Mouse (Mus musculus): ENCODE results near the gene Tmbim4.
"Not testable (repeated sequence)": the region's sequence is repeated elsewhere in the genome, so short reads cannot be mapped to it uniquely, and the experiment has no call there.

Gene Tmbim4

DNA sequence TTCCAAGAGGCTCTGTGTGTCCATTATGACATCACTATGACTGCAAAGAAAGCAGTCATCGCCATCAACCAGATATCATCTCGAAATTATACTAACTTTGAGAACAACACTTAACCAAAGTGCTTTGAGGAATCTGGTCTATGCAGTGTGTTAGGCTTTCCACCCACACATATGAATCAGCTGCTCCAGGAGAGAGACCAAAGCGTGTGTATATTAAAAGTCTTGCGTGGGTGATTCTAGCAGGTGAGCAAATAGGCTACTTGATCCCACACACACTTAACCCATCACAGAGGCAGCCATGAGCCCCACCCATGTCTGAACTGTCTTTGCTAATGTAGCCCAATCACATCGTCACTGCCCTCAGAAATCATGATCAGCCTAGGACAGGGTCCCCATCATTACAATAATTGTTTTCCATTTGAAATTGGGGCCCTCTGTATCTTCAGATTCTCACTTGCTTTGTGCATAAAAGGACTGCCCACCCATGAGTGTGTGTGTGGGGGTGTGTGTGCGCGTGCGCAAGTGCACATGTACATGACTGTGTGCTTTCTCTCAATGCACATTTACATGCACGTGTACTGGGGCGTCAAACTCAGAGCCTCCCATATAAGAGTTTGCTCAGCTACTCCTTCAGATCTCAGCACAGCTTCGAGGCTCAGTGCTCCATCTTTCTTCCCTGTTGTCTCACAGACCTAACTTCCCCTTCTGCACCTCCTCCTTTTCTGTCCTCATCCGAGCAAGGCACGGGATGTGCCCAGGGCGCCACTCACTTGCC lies 4.1 kb upstream of the Tmbim4 start:
- no peak for DNase-seq (ENCODE audit: low spot score in 2 of 2)

GRCm38 (mm10) chr10:120201961-120202402 lies 592 bp downstream of the Tmbim4 start, which contains the start of gene Irak3:
Gene Irak3 (minus strand): TSS chr10:120202130.
- DNase-seq (ENCODE audit: low spot score in 2 of 2) = peak; percentile 75 to 76

DNA sequence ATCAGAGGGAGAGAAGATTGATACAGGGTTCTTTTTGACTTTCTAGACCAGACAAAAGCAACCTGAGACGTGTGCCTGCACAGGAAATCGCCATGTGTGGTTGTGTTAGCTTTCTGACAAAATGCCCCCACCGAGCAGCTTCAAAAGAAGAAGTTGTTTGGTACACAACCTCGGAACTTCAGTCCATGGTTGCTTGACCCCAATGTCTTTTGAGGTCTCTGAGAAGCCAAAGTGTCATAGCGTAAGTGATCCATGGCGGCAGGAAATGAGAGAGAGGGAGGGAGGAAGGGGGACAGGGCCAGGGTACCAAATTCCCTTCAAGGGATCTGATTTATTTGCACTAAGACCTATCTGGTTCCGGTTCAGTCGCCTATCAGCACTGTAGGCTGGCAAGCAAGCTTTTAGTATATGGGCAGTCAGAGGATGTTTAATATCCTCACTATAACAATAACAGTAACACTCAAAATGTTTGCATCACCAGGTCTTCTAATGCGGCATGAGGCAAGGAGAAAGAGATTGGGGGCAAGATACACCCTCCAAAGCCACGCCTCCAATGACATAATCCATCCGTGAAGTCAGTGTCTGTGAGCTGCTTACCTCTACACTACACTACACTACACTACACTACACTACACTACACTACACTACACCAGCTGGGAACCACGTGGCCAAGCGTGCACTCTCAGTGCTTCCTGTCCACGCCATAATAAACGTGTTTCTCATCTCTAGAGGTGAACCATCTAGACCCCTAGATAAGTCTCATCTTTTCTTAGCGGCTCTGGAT lies 1.3 kb downstream of the Tmbim4 start:
- no peak for DNase-seq (ENCODE audit: low spot score in 2 of 2)

DNA sequence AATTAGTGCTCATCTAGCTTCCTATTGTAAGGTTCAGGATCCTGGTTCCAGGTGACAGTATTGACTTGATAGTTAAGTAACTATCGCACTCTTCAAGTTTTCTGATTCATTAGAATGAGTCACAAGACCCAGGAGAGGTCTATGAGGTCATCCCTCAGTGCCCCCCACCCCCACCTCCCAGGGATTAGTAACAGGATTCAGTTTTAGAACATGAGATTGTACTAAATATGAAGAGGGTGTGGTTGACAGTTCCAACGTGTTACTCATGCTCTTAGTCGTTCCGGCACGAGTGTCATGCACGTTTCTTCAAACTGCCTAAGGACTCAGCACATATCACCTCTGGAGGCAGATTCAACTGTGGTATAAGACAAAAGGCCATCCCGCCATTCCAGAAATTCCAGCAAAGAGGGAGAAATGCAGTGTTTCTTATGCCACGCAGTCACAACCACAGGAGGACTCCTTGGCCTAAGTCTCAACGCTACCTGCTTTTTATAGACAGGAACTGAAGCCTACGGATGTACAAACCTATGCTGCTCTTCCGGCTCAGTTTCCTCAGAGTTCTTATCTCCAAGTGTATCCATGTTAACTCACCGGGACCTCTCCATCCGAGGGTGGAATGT lies 3.3 kb downstream of the Tmbim4 start:
- no peak for DNase-seq (ENCODE audit: low spot score in 2 of 2)

DNA sequence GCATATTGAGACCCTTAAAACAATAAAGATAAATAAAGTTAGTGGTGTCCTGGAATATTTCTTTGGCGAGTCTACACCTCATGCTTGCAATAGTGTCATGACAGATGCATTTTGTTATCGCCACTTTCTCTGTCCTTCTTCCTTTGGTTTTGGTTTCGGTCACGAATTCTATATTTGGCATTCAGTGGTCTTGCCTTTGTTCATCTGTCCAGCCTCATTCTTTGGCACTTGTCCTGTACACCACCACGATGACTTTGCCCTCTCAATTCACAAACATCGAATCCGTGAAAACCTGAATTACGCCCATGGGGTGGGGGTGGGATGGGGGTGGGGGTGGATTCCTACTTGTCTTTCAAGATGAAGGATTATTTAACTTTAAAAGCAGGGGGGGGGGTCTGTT lies 6.6 kb downstream of the Tmbim4 start:
- no peak for DNase-seq (ENCODE audit: low spot score in 2 of 2)

DNA sequence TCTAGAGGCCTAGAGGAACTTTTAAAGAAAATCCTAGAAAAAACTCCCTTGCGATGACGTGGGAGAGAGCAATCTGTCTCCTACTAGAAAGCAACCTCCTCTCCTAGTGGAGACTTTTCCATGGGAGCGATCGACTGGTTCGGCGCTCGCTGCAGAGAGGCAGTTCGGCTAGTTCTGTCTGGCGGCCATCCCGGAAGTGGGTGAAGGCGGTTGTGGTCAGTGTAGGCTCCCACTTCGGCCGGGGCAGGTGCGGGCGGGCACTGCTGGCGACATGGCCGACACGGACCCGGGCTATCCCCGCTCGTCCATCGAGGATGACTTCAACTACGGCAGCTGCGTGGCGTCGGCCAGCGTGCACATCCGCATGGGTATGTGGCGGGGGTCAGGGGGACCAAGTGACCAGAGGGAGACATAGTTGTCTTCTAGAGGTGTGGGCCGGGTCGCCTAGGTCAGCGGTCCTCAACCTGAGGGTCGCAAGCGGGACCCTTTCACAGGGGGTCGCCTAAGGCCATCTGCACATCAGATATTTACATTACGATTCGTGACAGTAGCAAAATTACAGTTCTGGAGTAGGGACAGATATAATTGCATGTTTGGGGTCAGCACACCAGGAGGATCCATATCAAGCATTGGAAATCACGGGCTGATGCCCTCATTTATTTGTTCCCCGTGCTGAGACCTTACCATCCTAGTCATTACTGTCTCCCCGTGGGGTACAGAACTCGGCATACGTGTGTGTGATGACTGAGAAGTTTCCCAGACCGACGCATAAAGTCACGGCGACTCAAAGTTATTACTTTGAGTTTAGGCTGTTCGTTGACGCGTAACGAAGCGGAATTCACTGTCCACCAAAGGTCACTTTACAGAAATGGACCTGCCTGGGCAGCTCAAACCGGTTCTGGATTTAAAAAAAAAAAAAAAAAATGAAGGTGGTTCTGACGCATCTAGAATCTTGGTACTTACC lies 7.5 kb downstream of the Tmbim4 start:
- DNase-seq (ENCODE audit: low spot score in 2 of 2) = peak; percentile 84 to 86

GRCm38 (mm10) chr10:120209539-120209925 lies 8.1 kb downstream of the Tmbim4 start:
- no peak for DNase-seq (ENCODE audit: low spot score in 2 of 2)

DNA sequence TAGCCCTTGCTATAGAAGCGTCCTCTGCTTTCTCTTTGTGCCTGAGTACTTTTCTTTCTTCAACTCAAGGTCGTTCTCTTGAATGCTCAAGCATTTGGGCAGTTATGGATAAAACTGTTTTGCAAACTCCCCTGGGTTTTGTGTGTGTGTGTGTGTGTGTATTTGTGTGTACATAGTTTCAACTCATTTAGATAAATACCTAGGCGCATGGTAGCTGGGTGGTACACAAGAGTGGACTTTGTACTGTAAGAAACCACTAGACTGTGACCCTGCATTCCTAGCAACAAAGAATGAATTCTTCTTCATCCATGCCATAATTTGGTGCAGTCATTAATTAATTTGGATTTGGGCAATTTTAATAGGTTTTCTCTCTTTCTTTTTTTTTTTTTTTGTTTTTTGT lies 8.7 kb downstream of the Tmbim4 start:
- no peak for DNase-seq (ENCODE audit: low spot score in 2 of 2)

DNA sequence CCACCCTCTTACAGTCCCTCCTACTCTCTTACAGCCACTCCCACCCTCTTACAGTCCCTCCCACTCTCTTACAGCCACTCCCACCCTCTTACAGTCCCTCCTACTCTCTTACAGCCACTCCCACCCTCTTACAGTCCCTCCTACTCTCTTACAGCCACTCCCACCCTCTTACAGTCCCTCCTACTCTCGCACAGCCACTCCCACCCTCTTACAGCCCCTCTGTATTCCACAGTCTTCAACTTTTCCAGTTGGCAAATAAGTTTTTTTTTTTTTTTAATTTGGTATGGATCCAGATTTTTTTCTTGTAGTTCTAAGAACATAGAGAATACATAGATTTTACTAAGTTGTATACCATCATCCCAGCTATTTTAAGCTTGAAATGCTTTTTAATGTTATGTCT lies 15.7 kb downstream of the Tmbim4 start:
- not testable (repeated sequence) for DNase-seq (ENCODE audit: low spot score in 2 of 2)

GRCm38 (mm10) chr10:120218996-120219395 lies 17.6 kb downstream of the Tmbim4 start:
- no peak for DNase-seq (ENCODE audit: low spot score in 2 of 2)

- no peak for DNase-seq (ENCODE audit: low spot score in 2 of 2)
Observed at GRCm38 (mm10) chr10:120219578-120220359, 18.4 kb downstream of the Tmbim4 start.

GRCm38 (mm10) chr10:120220776-120221175 lies 19.4 kb downstream of the Tmbim4 start:
- DNase-seq (ENCODE audit: low spot score in 2 of 2) = no peak

- DNase-seq (ENCODE audit: low spot score in 2 of 2) = peak; percentile 79 to 81
Observed at GRCm38 (mm10) chr10:120226871-120227661, 25.7 kb downstream of the Tmbim4 start, which contains the start of gene Llph. Gene Llph (plus strand): TSS chr10:120227070.

DNA sequence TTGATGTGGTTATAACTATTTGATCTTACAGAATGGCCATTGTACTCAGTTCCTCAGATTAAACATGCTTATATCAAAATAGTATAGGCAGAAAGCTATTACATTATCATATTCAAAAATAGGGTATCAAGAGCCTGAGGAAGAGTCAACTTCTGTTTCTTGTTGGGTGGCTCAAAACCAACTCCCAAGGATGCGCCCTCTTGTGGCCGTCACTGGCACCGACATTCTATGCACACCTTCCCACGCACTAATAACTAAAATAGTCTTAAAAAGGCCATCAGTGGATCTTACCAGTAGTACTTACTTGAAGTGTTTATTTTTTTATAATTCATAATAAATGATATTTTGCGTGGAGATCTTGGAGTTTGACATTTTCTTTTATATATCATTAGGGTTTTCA lies 30.3 kb downstream of the Tmbim4 start:
- DNase-seq (ENCODE audit: low spot score in 2 of 2) = peak in 1 of 2 experiments; percentile 29

DNA sequence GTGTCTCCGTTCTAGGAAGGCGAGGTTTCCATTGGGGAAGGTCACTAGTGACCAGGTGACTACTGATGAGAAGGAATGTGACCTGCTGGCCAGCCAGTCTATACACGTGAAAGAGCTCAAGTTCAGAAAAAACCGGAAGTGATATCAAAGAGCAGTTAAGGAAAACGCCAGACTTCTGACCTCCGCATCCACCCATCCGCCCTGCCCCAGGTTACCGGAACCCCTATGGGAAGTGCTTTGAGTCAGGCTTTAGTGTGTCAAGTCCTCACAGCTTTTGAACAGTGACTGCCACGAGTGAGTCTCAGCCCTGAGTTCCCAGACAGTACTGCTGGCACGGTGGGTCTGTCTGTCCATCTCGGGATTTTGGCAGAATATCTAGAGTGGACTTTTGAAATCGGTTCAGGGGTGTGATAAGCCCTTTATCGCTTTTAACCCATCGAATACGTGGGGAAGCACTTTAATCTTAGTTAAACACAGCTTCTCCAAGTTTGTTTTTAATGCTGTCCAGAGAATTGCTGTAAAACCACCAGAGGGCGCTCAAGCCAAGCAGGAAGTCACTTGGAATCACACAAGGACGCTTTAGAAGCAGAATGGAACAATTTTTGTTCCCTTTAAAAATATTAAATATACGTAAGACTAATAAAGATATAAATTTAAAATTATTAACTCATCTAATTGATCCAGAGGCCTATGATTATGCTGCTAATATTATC lies 32.4 kb downstream of the Tmbim4 start:
- DNase-seq (ENCODE audit: low spot score in 2 of 2) = peak in 1 of 2 experiments; percentile 18

DNA sequence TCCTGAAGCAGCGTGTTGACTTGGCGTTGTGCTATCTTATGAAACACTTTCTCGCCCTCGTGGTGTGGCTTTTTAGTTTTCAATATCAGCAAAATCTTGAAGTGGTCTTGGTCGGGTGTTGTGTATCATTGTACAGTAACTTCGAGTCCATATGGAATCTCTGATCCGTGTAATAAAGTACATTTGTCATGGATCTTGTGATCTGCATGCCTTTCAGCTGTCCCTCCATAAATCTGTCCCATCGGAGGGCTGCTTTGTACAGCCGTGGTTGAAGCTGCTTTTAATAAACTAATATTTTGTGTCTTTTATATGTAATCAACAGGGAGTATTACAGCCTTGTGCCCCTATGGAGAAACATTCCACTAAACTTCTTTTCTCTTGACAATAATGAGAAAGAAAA lies 35.5 kb downstream of the Tmbim4 start:
- DNase-seq (ENCODE audit: low spot score in 2 of 2) = no peak

DNA sequence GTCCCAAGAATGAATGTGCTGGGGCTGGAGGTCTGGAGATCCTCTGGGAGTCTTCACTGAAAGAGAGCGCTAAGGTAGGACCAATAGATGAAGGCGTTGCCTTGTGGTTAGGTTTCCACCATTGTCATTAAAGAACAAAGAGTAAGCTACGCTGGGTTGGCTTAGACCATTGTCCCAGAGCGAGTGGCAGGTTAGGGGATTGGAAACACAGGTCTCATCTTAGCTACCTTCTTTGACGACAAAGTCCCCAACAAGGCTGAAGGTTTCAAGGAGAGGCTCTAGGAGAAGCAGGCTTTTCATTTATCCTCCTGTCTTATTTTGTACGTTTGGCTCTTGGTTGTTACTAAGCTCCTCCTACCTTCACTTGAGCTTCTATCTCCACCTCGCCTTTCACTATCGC lies 36.9 kb downstream of the Tmbim4 start:
- no peak for DNase-seq (ENCODE audit: low spot score in 2 of 2)

DNA sequence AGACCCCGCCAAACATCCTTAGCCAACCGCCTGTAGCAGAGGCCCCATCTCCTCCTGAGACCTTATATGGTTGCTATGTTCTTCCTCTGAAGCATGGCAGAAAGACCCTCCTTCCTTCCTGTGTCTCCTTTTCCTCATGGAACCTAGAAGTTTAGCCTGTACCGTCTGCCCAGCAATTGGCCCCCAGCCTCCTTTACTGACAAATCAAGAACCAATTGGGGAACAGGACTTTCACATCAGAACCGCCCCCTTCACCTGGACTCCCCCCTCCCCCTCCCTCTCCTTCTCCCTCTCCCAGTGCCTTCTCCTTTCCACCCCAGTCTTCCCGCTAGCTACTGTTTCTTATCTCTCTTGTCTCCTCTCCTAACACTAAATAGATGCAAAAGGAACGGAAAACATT lies 38.1 kb downstream of the Tmbim4 start:
- DNase-seq (ENCODE audit: low spot score in 2 of 2) = no peak

DNA sequence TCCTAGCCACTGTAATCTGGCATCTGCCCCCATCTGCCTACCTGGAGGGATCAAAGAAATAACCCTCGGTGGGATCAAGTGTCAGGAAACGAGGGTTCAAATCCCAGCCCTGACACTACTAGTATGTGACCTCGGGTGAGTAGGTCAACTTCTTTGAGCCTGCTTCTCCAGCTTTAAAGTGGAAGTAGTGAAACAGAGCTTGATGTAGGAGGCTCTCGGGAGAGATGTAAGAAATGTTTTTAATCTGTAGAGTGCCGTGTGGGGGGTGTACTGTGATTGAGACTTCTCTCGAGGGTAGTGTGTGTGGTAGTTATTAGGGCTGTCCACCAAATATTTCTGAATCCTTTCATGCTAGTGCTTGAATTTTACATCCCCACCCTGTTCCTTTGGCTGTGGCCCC lies 41.0 kb downstream of the Tmbim4 start:
- DNase-seq (ENCODE audit: low spot score in 2 of 2) = no peak
